Mouse (Mus musculus): ENCODE data around the gene Igsf3.

Gene Igsf3

GRCm38 (mm10) chr3:101376538-101377247 lies at the start of gene Igsf3:
TSS of gene Igsf3 (plus strand) at chr3:101377083.
- peak; percentile 83 for DNase-seq (ENCODE audit: low spot score)

GRCm38 (mm10) chr3:101327248-101327647 lies 49.6 kb upstream of the Igsf3 start:
- no peak for DNase-seq (ENCODE audit: low spot score)

- no peak for DNase-seq (ENCODE audit: low spot score)
These were observed 48.3 kb upstream of the Igsf3 start for GRCm38 (mm10) chr3:101328617-101329016.

GRCm38 (mm10) chr3:101343199-101343924 lies 33.5 kb upstream of the Igsf3 start:
- DNase-seq (ENCODE audit: low spot score), result no peak

- DNase-seq (ENCODE audit: low spot score), result no peak
These were observed 32.6 kb upstream of the Igsf3 start for GRCm38 (mm10) chr3:101344246-101344645.

- DNase-seq (ENCODE audit: low spot score), result no peak
These were observed 31.6 kb upstream of the Igsf3 start for GRCm38 (mm10) chr3:101345299-101345698.

- DNase-seq (ENCODE audit: low spot score), result no peak
These were observed 30.1 kb upstream of the Igsf3 start for GRCm38 (mm10) chr3:101346806-101347205.

GRCm38 (mm10) chr3:101348501-101349161 lies 28.3 kb upstream of the Igsf3 start:
- DNase-seq (ENCODE audit: low spot score), result no peak

GRCm38 (mm10) chr3:101349542-101350307 lies 27.2 kb upstream of the Igsf3 start:
- DNase-seq (ENCODE audit: low spot score), result no peak

- no peak for DNase-seq (ENCODE audit: low spot score)
These were observed 26.5 kb upstream of the Igsf3 start for GRCm38 (mm10) chr3:101350406-101350805.

- no peak for DNase-seq (ENCODE audit: low spot score)
These were observed 22.4 kb upstream of the Igsf3 start for GRCm38 (mm10) chr3:101354490-101354889.

GRCm38 (mm10) chr3:101355702-101356101 lies 21.2 kb upstream of the Igsf3 start:
- no peak for DNase-seq (ENCODE audit: low spot score)

- DNase-seq (ENCODE audit: low spot score), result no peak
These were observed 20.0 kb upstream of the Igsf3 start for GRCm38 (mm10) chr3:101356583-101357553.

GRCm38 (mm10) chr3:101360832-101361231 lies 16.1 kb upstream of the Igsf3 start:
- no peak for DNase-seq (ENCODE audit: low spot score)

- DNase-seq (ENCODE audit: low spot score), result no peak
These were observed 14.5 kb upstream of the Igsf3 start for GRCm38 (mm10) chr3:101362391-101362790.

GRCm38 (mm10) chr3:101363574-101363973 lies 13.3 kb upstream of the Igsf3 start:
- no peak for DNase-seq (ENCODE audit: low spot score)

GRCm38 (mm10) chr3:101365081-101365612 lies 11.7 kb upstream of the Igsf3 start:
- no peak for DNase-seq (ENCODE audit: low spot score)

- DNase-seq (ENCODE audit: low spot score), result no peak
These were observed 11.0 kb upstream of the Igsf3 start for GRCm38 (mm10) chr3:101365911-101366310.

GRCm38 (mm10) chr3:101367372-101367771 lies 9.5 kb upstream of the Igsf3 start:
- no peak for DNase-seq (ENCODE audit: low spot score)

- no peak for DNase-seq (ENCODE audit: low spot score)
These were observed 7.5 kb upstream of the Igsf3 start for GRCm38 (mm10) chr3:101369301-101369881.

Data from urinary bladder, postnatal 14 days (tissue).